Mouse (Mus musculus) MEL (cell line): ENCODE measurements around the gene Dennd4b. TPM values are rescaled to one million over a fixed set of nuclear protein-coding genes. Genes with fewer than 3 reads are reported as not detected.

ENCODE experiments used
- DNase-seq: peaks from one replicate; pipeline ENCODE4 v3.0.0; 2011; ENCODE audit warnings: low read depth, low spot score
- H3K27ac ChIP-seq: 2 replicates; pipeline ENCODE4 v1.5.1; 2012; ENCODE audit warnings: low read depth, mild to moderate bottlenecking, control low read depth, low read length, moderate library complexity; ENCODE audit not compliant: control insufficient read depth
- H3K27me3 ChIP-seq, 2 experiments: fragments of 150-350 bp in 1 of 2; sonication (generic) in 1 of 2; 2 replicates each; pipeline ENCODE4 v1.6.1; 2012; ENCODE audit warnings: low read length in 2 of 2, mild to moderate bottlenecking in 2 of 2, improper control_type of control experiment in 1 of 2, moderate library complexity in 1 of 2; ENCODE audit not compliant: insufficient read depth in 2 of 2, control insufficient read depth in 1 of 2
- H3K36me3 ChIP-seq, 2 experiments: 2 replicates each; pipeline ENCODE4 v1.6.1; 2012 to 2014; ENCODE audit warnings: low read length in 2 of 2, improper control_type of control experiment in 1 of 2, inconsistent platforms in 1 of 2, mild to moderate bottlenecking in 1 of 2; ENCODE audit not compliant: insufficient read depth in 2 of 2, control insufficient read depth in 1 of 2
- H3K4me1 ChIP-seq, 2 experiments: fragments of 150-350 bp in 1 of 2; sonication (generic) in 1 of 2; 2 replicates each; pipeline ENCODE4 v1.6.1; 2012; ENCODE audit warnings: low read length in 2 of 2, improper control_type of control experiment in 1 of 2, mild to moderate bottlenecking in 1 of 2; ENCODE audit not compliant: insufficient read depth in 2 of 2, control insufficient read depth in 1 of 2
- H3K4me3 ChIP-seq, 2 experiments: fragments of 150-350 bp in 1 of 2; sonication (generic) in 1 of 2; 2 replicates each; pipeline ENCODE4 v1.5.1; 2012; ENCODE audit warnings: low read depth in 2 of 2, low read length in 2 of 2, mild to moderate bottlenecking in 2 of 2, moderate library complexity in 2 of 2, control low read depth in 1 of 2, improper control_type of control experiment in 1 of 2; ENCODE audit not compliant: control insufficient read depth in 1 of 2, insufficient read depth in 1 of 2
- H3K79me2 ChIP-seq: 2 replicates; pipeline ENCODE4 v1.6.1; 2012; ENCODE audit warnings: mild to moderate bottlenecking, low read length, moderate library complexity; ENCODE audit not compliant: control insufficient read depth, poor library complexity, insufficient read depth
- H3K9ac ChIP-seq: 2 replicates; pipeline ENCODE4 v1.6.1; 2012; ENCODE audit warnings: low read depth, mild to moderate bottlenecking, control low read depth, low read length, moderate library complexity; ENCODE audit not compliant: control insufficient read depth, poor library complexity, severe bottlenecking
- H3K9me3 ChIP-seq: fragments of 150-350 bp; sonication (generic); replicated peaks from 2 replicates; pipeline ENCODE4 v1.6.1; 2012; ENCODE audit warnings: mild to moderate bottlenecking, low read length, improper control_type of control experiment, moderate library complexity; ENCODE audit not compliant: insufficient read depth
- BHLHE40 ChIP-seq: IDR thresholded peaks from 2 replicates; pipeline ENCODE4 v1.6.1; 2012; ENCODE audit warnings: low read depth, mild to moderate bottlenecking, inconsistent platforms, low read length, improper control_type of control experiment, borderline replicate concordance
- CHD1 ChIP-seq: IDR thresholded peaks from 2 replicates; pipeline ENCODE4 v1.6.1; 2012; ENCODE audit warnings: low read depth, mild to moderate bottlenecking, inconsistent platforms, low read length, improper control_type of control experiment
- CTCF ChIP-seq, 3 experiments: IDR thresholded peaks in 2 of 3; conservative IDR thresholded peaks in 1 of 3; 2 replicates each; pipeline ENCODE4 v1.5.1; 2011 to 2012; ENCODE audit warnings: low read length in 3 of 3, low read depth in 2 of 3, mild to moderate bottlenecking in 2 of 3, improper control_type of control experiment in 1 of 3, inconsistent platforms in 1 of 3, mixed read lengths in 1 of 3, moderate library complexity in 1 of 3; ENCODE audit not compliant: control insufficient read depth in 1 of 3, insufficient read depth in 1 of 3, poor library complexity in 1 of 3, severe bottlenecking in 1 of 3
- E2F4 ChIP-seq: IDR thresholded peaks from 2 replicates; pipeline ENCODE4 v1.6.1; 2011; ENCODE audit warnings: low read depth, low read length, improper control_type of control experiment, borderline replicate concordance
- ELF1 ChIP-seq: IDR thresholded peaks from 2 replicates; pipeline ENCODE4 v1.6.1; 2014; ENCODE audit warnings: low read depth, mild to moderate bottlenecking, inconsistent platforms, low read length, improper control_type of control experiment, moderate library complexity
- EP300 ChIP-seq, 2 experiments: IDR thresholded peaks; 2 replicates each; pipeline ENCODE4 v1.6.1; 2011; ENCODE audit warnings: improper control_type of control experiment in 2 of 2, low read length in 2 of 2, low read depth in 1 of 2, mild to moderate bottlenecking in 1 of 2
- ETS1 ChIP-seq: IDR thresholded peaks from 2 replicates; pipeline ENCODE4 v1.6.1; 2012; ENCODE audit warnings: low read depth, mild to moderate bottlenecking, inconsistent platforms, low read length, improper control_type of control experiment, moderate library complexity
- GABPA ChIP-seq: IDR thresholded peaks from 2 replicates; pipeline ENCODE4 v1.6.1; 2012; ENCODE audit warnings: low read depth, mild to moderate bottlenecking, inconsistent platforms, low read length, improper control_type of control experiment, moderate library complexity
- GATA1 ChIP-seq: IDR thresholded peaks from 2 replicates; pipeline ENCODE4 v1.6.1; 2011; ENCODE audit warnings: low read depth, low read length, improper control_type of control experiment
- HCFC1 ChIP-seq: IDR thresholded peaks from 2 replicates; pipeline ENCODE4 v1.6.1; 2012; ENCODE audit warnings: low read depth, mild to moderate bottlenecking, inconsistent platforms, low read length, improper control_type of control experiment, moderate library complexity
- JUND ChIP-seq: IDR thresholded peaks from 2 replicates; pipeline ENCODE4 v1.6.1; 2011; ENCODE audit warnings: low read depth, mild to moderate bottlenecking, improper control_type of control experiment, low read length
- KAT2A ChIP-seq: conservative IDR thresholded peaks from 2 replicates; pipeline ENCODE4 v1.6.1; 2012; ENCODE audit warnings: low read depth, low read length, improper control_type of control experiment, inconsistent platforms
- MAFK ChIP-seq: IDR thresholded peaks from 2 replicates; pipeline ENCODE4 v1.6.1; 2011; ENCODE audit warnings: low read depth, mild to moderate bottlenecking, low read length, improper control_type of control experiment, borderline replicate concordance
- MAX ChIP-seq: IDR thresholded peaks from 2 replicates; pipeline ENCODE4 v1.6.1; 2011; ENCODE audit warnings: low read length, improper control_type of control experiment
- MAZ ChIP-seq: IDR thresholded peaks from 2 replicates; pipeline ENCODE4 v1.6.1; 2012; ENCODE audit warnings: low read depth, mild to moderate bottlenecking, inconsistent platforms, low read length, improper control_type of control experiment
- MEF2A ChIP-seq: IDR thresholded peaks from 2 replicates; pipeline ENCODE4 v1.6.1; 2014; ENCODE audit warnings: low read depth, mild to moderate bottlenecking, inconsistent platforms, low read length, improper control_type of control experiment; ENCODE audit not compliant: poor library complexity, insufficient replicate concordance, severe bottlenecking; ENCODE audit errors: extremely low read depth
- MXI1 ChIP-seq: IDR thresholded peaks from 2 replicates; pipeline ENCODE4 v1.6.1; 2011; ENCODE audit warnings: mild to moderate bottlenecking, low read depth, low read length, improper control_type of control experiment
- MYB ChIP-seq: IDR thresholded peaks from 2 replicates; pipeline ENCODE4 v1.6.1; 2011; ENCODE audit warnings: mild to moderate bottlenecking, low read depth, low read length, improper control_type of control experiment
- MYC ChIP-seq: IDR thresholded peaks from 2 replicates; pipeline ENCODE4 v1.6.1; 2011; ENCODE audit warnings: low read depth, mild to moderate bottlenecking, low read length, improper control_type of control experiment, moderate library complexity
- NELFE ChIP-seq: IDR thresholded peaks from 2 replicates; pipeline ENCODE4 v1.6.1; 2011; ENCODE audit warnings: low read depth, low read length, improper control_type of control experiment
- NRF1 ChIP-seq: IDR thresholded peaks from 2 replicates; pipeline ENCODE4 v1.6.1; 2014; ENCODE audit warnings: low read depth, mild to moderate bottlenecking, inconsistent platforms, low read length, improper control_type of control experiment, moderate library complexity; ENCODE audit not compliant: poor library complexity, insufficient read depth, severe bottlenecking
- POLR2A ChIP-seq, 2 experiments: IDR thresholded peaks; 2 replicates each; pipeline ENCODE4 v1.6.1; 2011 to 2012; ENCODE audit warnings: low read length in 2 of 2, mild to moderate bottlenecking in 2 of 2, control low read depth in 1 of 2, improper control_type of control experiment in 1 of 2, low read depth in 1 of 2, moderate library complexity in 1 of 2; ENCODE audit not compliant: control insufficient read depth in 1 of 2, insufficient read depth in 1 of 2, poor library complexity in 1 of 2
- POLR2AphosphoS2 ChIP-seq: IDR thresholded peaks from 2 replicates; pipeline ENCODE4 v1.6.1; 2011; ENCODE audit warnings: low read length, improper control_type of control experiment
- POLR2AphosphoS5 ChIP-seq: IDR thresholded peaks from 2 replicates; pipeline ENCODE4 v1.6.1; 2012; ENCODE audit warnings: low read depth, borderline replicate concordance, mild to moderate bottlenecking, inconsistent platforms, low read length, moderate library complexity, mixed read lengths
- RAD21 ChIP-seq: IDR thresholded peaks from 2 replicates; pipeline ENCODE4 v1.6.1; 2011; ENCODE audit warnings: mild to moderate bottlenecking, low read depth, low read length, improper control_type of control experiment
- RCOR1 ChIP-seq: IDR thresholded peaks from 2 replicates; pipeline ENCODE4 v1.6.1; 2012; ENCODE audit warnings: low read depth, mild to moderate bottlenecking, inconsistent platforms, low read length, improper control_type of control experiment
- SIN3A ChIP-seq: IDR thresholded peaks from 2 replicates; pipeline ENCODE4 v1.6.1; 2012; ENCODE audit warnings: low read length, improper control_type of control experiment, inconsistent platforms
- SMC3 ChIP-seq: IDR thresholded peaks from 2 replicates; pipeline ENCODE4 v1.6.1; 2011; ENCODE audit warnings: low read depth, low read length, improper control_type of control experiment
- TAL1 ChIP-seq: IDR thresholded peaks from 2 replicates; pipeline ENCODE4 v1.6.1; 2012; ENCODE audit warnings: mild to moderate bottlenecking, inconsistent platforms, low read length, moderate library complexity, mixed read lengths
- TBP ChIP-seq: IDR thresholded peaks from 2 replicates; pipeline ENCODE4 v1.8.0; 2011; ENCODE audit warnings: low read depth, low read length, improper control_type of control experiment
- TCF12 ChIP-seq: IDR thresholded peaks from 2 replicates; pipeline ENCODE4 v1.6.1; 2014; ENCODE audit warnings: low read depth, mild to moderate bottlenecking, inconsistent platforms, low read length, improper control_type of control experiment, moderate library complexity
- UBTF ChIP-seq: IDR thresholded peaks from 2 replicates; pipeline ENCODE4 v1.6.1; 2012; ENCODE audit warnings: low read depth, mild to moderate bottlenecking, inconsistent platforms, low read length, improper control_type of control experiment, moderate library complexity, borderline replicate concordance; ENCODE audit not compliant: insufficient read depth
- USF2 ChIP-seq, 2 experiments: IDR thresholded peaks; 2 replicates each; pipeline ENCODE4 v1.6.1; 2011 to 2012; ENCODE audit warnings: improper control_type of control experiment in 2 of 2, low read length in 2 of 2, borderline replicate concordance in 1 of 2, inconsistent platforms in 1 of 2, low read depth in 1 of 2, mild to moderate bottlenecking in 1 of 2; ENCODE audit not compliant: insufficient read depth in 1 of 2
- ZMIZ1 ChIP-seq: IDR thresholded peaks from 2 replicates; pipeline ENCODE4 v1.6.1; 2012; ENCODE audit warnings: low read depth, mild to moderate bottlenecking, inconsistent platforms, low read length, improper control_type of control experiment, moderate library complexity
- polyA plus RNA-seq, 2 experiments: library from polyadenylated mRNA; stranded (reverse) in 1 of 2; unstranded in 1 of 2; fragments of >175 nt in 1 of 2; fragments of >200 nt in 1 of 2; gene quantifications; 2 replicates each; pipeline versions ENCODE4 v1.2.1 to v1.2.4; 2012; ENCODE audit warnings: low replicate concordance in 2 of 2, low read depth in 1 of 2; ENCODE audit not compliant: insufficient read length in 2 of 2, insufficient read depth in 1 of 2, missing spikeins in 1 of 2
- total RNA-seq: library from RNA; depleted of rRNA; stranded (reverse); fragments of 300-350 nt; gene quantifications from 2 replicates; pipeline ENCODE4 v1.2.3, GENCODE M21; 2012

The Dennd4b gene
- total and polyA plus RNA-seq, 3 experiments, result 11.6 to 27.1 TPM; not detected in 1

DNA sequence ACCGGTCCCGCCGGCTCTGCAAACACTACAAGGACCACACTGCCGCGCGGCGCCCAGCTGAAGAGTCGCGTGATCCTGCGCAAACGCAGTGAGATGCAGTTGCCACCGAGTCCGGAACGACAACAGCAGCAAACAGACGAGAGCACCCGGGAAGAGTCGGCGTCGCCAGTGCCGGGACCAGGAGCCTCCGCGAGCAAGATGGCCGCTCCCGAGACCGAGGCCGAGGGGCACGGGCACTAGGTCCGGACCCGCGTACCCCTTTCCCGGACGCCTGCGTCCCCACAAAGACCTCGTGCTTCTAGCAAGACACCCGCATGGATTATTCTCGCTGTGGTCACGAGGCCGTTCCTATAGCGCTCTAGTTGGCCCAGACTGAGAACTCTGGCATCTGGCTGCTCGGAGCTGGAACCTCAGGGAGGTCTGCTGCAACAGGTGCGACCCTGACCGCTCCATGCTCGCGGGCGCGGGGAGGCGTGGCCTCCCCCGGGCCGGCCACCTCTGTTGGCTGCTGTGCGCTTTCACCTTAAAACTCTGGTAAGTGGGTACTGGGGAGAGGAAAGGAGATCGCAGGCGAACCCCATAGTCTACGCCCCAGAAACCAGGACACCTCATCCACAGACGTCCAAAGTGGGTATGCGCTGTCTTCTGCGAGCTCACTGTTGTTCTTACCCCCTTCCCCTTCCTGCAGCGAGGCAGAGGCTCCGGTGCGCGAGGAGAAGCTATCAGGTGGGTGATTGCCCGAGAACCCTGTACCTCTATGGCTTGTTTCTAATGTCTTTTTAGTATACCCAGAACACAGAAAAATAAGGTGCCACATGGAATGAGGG lies 33.3 kb upstream of the Dennd4b start, which contains the start of gene Jtb:
Gene Jtb, plus strand, starts transcription at position 91 of the 827 bp plus-strand sequence.
- DNase-seq, result peak; percentile 99
- Histone ChIP-seq H3K9me3 (no peaks in the 10 kb centered on the region), H3K79me2 (peaks cover 14% of the 10 kb centered on the region), H3K27ac (peak within 1 kb of the TSS; percentile 80), H3K4me3 (peak within 1 kb of the TSS; percentile 66 to 79), H3K4me1 (peaks cover 7 to 10% of the 10 kb centered on the region in 2 experiments; a peak in 2 of 4 replicates), H3K27me3 (no peaks in the 10 kb centered on the region), H3K9ac (peak within 1 kb of the TSS; percentile 83), H3K36me3 (peaks cover 2 to 14% of the 10 kb centered on the region in 2 experiments; a peak in 3 of 4 replicates)
- TF ChIP-seq POLR2AphosphoS2 (peak; percentile 94; the same call in 1 of the 2 replicates), TBP (peak; percentile 89), ZMIZ1 (peak; percentile 98), E2F4 (no peak; the same call in 1 of the 2 replicates), MXI1 (peak; percentile 91), ELF1 (peak; percentile 97), SIN3A (peak; percentile 99), KAT2A (peak; percentile 99), RCOR1 (no peak), HCFC1 (peak; percentile 98), SMC3 (no peak), MYB (peak; percentile 47; the same call in 1 of the 2 replicates), MAX (peak; percentile 80; the same call in 1 of the 2 replicates), CHD1 (no peak), MAFK (no peak), NRF1 (peak; percentile 98), BHLHE40 (peak; percentile 99), GABPA (no peak), CTCF (IDR thresholded peaks at IDR 0.05 in 2 of 3, conservative IDR thresholded peaks at IDR 0.05 in 1 of 3; ENCODE audit: control insufficient read depth in 1 of 3, insufficient read depth in 1 of 3, low read depth in 2 of 3, low read length in 3 of 3, poor library complexity in 1 of 3, severe bottlenecking in 1 of 3) (0 out of 6 replicates have a peak, but pooled peaks of 1 of the 3 experiments have one; percentile 6), RAD21 (no peak), JUND (no peak), POLR2A (IDR thresholded peaks at IDR 0.05; ENCODE audit: control insufficient read depth in 1 of 2, insufficient read depth in 1 of 2, low read depth in 1 of 2, low read length in 2 of 2, poor library complexity in 1 of 2) (peak; percentile 97 to 99; a peak in 3 of 4 replicates), TAL1 (no peak), MYC (peak; percentile 88), ETS1 (peak; percentile 83), GATA1 (no peak), EP300 (IDR thresholded peaks at IDR 0.05; ENCODE audit: low read depth in 1 of 2, low read length in 2 of 2) (0 out of 4 replicates have a peak, but pooled peaks of 1 of the 2 experiments have one; percentile 2), USF2 (IDR thresholded peaks at IDR 0.05; ENCODE audit: borderline replicate concordance in 1 of 2, insufficient read depth in 1 of 2, low read depth in 1 of 2, low read length in 2 of 2) (peak; percentile 25 to 73; a peak in 3 of 4 replicates), POLR2AphosphoS5 (peak; percentile 35; the same call in 1 of the 2 replicates), TCF12 (peak; percentile 87), MEF2A (no peak), UBTF (peak; percentile 77; the same call in 1 of the 2 replicates), NELFE (peak; percentile 88), MAZ (0 out of 2 replicates have a peak, but pooled peaks have one; percentile 13)
